Mouse (Mus musculus) myocyte (in vitro differentiated cells): Measurements from ENCODE around the gene Slc2a1.

Source experiments
- E2F4 ChIP-seq: IDR thresholded peaks from one replicate; pipeline ENCODE4 v1.6.1; 2011; ENCODE audit warnings: mild to moderate bottlenecking, control low read depth, moderate library complexity; ENCODE audit not compliant: insufficient read depth
- MAX ChIP-seq: IDR thresholded peaks from one replicate; pipeline ENCODE4 v1.6.1; 2011; ENCODE audit warnings: low read depth, mild to moderate bottlenecking, control low read depth
- MYOD1 ChIP-seq, 3 experiments: IDR thresholded peaks; one replicate each; pipeline ENCODE4 v1.6.1; 2011; ENCODE audit warnings: control low read depth in 2 of 3, low read depth in 2 of 3, mild to moderate bottlenecking in 2 of 3, moderate library complexity in 1 of 3; ENCODE audit not compliant: insufficient read length in 2 of 3, control insufficient read depth in 1 of 3
- MYOG ChIP-seq, 3 experiments: IDR thresholded peaks; one replicate each; pipeline ENCODE4 v1.6.1; 2011; ENCODE audit warnings: control low read depth in 2 of 3, low read depth in 2 of 3, mild to moderate bottlenecking in 2 of 3; ENCODE audit not compliant: insufficient read length in 2 of 3, control insufficient read depth in 1 of 3, insufficient read depth in 1 of 3
- POLR2A ChIP-seq: IDR thresholded peaks from one replicate; pipeline ENCODE4 v1.6.1; 2011; ENCODE audit warnings: low read depth, mild to moderate bottlenecking, control low read depth, moderate library complexity; ENCODE audit not compliant: insufficient read length
- POLR2AphosphoS2 ChIP-seq: IDR thresholded peaks from one replicate; pipeline ENCODE4 v1.6.1; 2011; ENCODE audit warnings: low read depth, control low read depth; ENCODE audit not compliant: insufficient read length
- REST ChIP-seq: IDR thresholded peaks from one replicate; pipeline ENCODE4 v1.6.1; 2011; ENCODE audit warnings: mild to moderate bottlenecking, control low read depth, moderate library complexity; ENCODE audit not compliant: insufficient read depth, insufficient read length
- SRF ChIP-seq: IDR thresholded peaks from one replicate; pipeline ENCODE4 v1.6.1; 2011; ENCODE audit warnings: low read depth; ENCODE audit not compliant: control insufficient read depth, insufficient read length
- TCF12 ChIP-seq: IDR thresholded peaks from one replicate; pipeline ENCODE4 v1.6.1; 2011; ENCODE audit warnings: mild to moderate bottlenecking, control low read depth; ENCODE audit not compliant: poor library complexity, insufficient read depth, severe bottlenecking
- TCF3 ChIP-seq: IDR thresholded peaks from one replicate; pipeline ENCODE4 v1.6.1; 2011; ENCODE audit warnings: low read depth, control low read depth; ENCODE audit not compliant: insufficient read length
- USF1 ChIP-seq: IDR thresholded peaks from one replicate; pipeline ENCODE4 v1.6.1; 2011; ENCODE audit warnings: low read depth, mild to moderate bottlenecking, control low read depth, moderate library complexity

DNA sequence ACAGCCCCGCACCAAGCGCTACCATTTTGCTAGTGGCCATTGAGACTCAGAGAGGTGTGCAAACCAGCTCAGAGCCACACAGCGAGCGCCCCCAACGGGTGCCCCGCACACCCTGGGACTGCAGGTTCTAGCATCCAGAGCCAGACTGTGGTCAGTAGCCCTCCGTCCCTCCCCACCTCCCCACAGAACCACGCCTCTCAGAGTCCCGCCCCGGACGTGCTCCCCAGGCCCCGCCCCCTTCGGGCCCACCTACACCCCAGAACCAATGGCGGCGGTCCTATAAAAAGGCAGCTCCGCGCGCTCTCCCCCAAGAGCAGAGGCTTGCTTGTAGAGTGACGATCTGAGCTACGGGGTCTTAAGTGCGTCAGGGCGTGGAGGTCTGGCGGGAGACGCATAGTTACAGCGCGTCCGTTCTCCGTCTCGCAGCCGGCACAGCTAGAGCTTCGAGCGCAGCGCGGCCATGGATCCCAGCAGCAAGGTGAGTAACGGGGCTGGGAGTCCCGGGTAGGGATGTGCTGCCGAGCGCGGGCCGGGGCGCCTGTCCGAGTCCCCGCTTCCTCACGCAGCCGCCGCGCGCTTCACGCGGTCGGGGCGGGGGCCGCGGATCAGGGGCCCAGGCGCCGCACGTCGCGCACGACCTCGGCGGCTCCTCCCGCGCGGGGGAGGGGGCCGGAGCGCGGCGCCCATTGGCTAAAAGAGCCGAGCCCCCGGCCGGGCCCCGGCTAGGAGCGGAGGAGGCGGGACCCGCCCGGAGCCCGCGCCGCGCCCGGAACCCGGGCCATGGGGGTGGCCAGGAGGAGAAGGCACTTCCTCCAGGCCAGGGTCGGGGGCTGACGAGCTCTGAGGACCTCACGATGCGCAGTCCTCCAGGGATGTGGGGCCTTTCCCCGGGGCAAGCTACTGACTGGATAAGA is at the start of gene Slc2a1:
- TF ChIP-seq MAX (no peak), POLR2A (peak; percentile 93), REST (peak; percentile 41), E2F4 (peak; percentile 7), MYOD1 (IDR thresholded peaks at IDR 0.05; ENCODE audit: control insufficient read depth in 1 of 3, insufficient read length in 2 of 3, low read depth in 2 of 3) (peak in 2 of 3 experiments; percentile 3 to 17), USF1 (no peak), POLR2AphosphoS2 (peak; percentile 94), TCF12 (no peak), MYOG (IDR thresholded peaks at IDR 0.05; ENCODE audit: control insufficient read depth in 1 of 3, insufficient read depth in 1 of 3, insufficient read length in 2 of 3, low read depth in 2 of 3) (no peak), SRF (no peak), TCF3 (no peak)
